Mouse (Mus musculus): ENCODE data around the gene 2310011J03Rik.

- TF ChIP-seq CTCF (IDR thresholded peaks at IDR 0.05), result no peak
- TF ChIP-seq EP300 (IDR thresholded peaks at IDR 0.05; ENCODE audit: insufficient read depth, low read depth, low read length), result no peak
- no peak for TF ChIP-seq POLR2A (IDR thresholded peaks at IDR 0.05; ENCODE audit: insufficient read depth, low read depth, low read length)
These were observed 28.6 kb upstream of the 2310011J03Rik start for GRCm38 (mm10) chr10:80348981-80349380.
